In genomic region chr6:148975096-148975495, GRCm38 (mm10) we compare ENCODE assay signal across 28 mouse cellular contexts. TPM values are rescaled to one million over a fixed set of nuclear protein-coding genes. Genes with fewer than 3 reads are reported as not detected.
DNase-seq lines count a peak whose midpoint lies in the region; ATAC-seq and TF ChIP-seq lines count a peak whose summit lies in the region.
"Had no signal": no experiment of that assay in that cellular context is flagged by ENCODE, and none has a peak within 500 bp of the region (broad histone marks: within the 10 kb centered on the region; RNA-seq: fewer than 3 reads in every experiment).

No protein-coding gene starts in this region.

- H3K27me3 ChIP-seq in liver, embryonic 16.5 days (ENCODE audit: control insufficient read depth, insufficient read depth, low read depth, low read length), result no peaks in the 10 kb centered on the region
- no peaks in the 10 kb centered on the region for H3K27me3 ChIP-seq in liver, embryonic 11.5 days (replicated peaks; ENCODE audit: control insufficient read depth, insufficient read depth, low read length)
- no peaks in the 10 kb centered on the region for H3K27me3 ChIP-seq in C2C12 (ENCODE audit: control insufficient read depth, insufficient read depth, insufficient read length)
- H3K27me3 ChIP-seq: CH12.LX; embryonic facial prominence, embryonic 12.5 days; embryonic facial prominence, embryonic 15.5 days; forebrain, embryonic 12.5 days; hindbrain, embryonic 13.5 days; intestine, embryonic 15.5 days; Patski had no signal

- no peak overlapping the region for H3ac ChIP-seq in C2C12 (ENCODE audit: control insufficient read depth, insufficient read length, low read depth)

- H3K79me3 ChIP-seq in C2C12 (ENCODE audit: low read depth), result no peaks in the 10 kb centered on the region

- 71% methylated on average over 3 of the region's 3 CpGs for WGBS in liver, embryonic 16.5 days (ENCODE audit: insufficient replicate concordance)
- 82% methylated on average over 3 of the region's 3 CpGs for WGBS in liver, embryonic 11.5 days

- no peaks in the 10 kb centered on the region for H3K36me3 ChIP-seq in liver, embryonic 16.5 days (ENCODE audit: control insufficient read depth, insufficient read depth)
- H3K36me3 ChIP-seq in liver, embryonic 11.5 days (ENCODE audit: control insufficient read depth, insufficient read depth, low read length), result no peaks in the 10 kb centered on the region
- H3K36me3 ChIP-seq in C2C12 (ENCODE audit: control insufficient read depth, insufficient read depth), result no peaks in the 10 kb centered on the region
- H3K36me3 ChIP-seq: embryonic facial prominence, embryonic 12.5 days; embryonic facial prominence, embryonic 15.5 days; forebrain, embryonic 12.5 days; G1E; heart, embryonic 10.5 days; hindbrain, embryonic 10.5 days; hindbrain, embryonic 13.5 days; intestine, embryonic 15.5 days had no signal

- no peak for TF ChIP-seq CTCF in C2C12 (IDR thresholded peaks at IDR 0.05; ENCODE audit: control insufficient read depth, insufficient read depth, insufficient read length)

- no peak overlapping the region for H3K9ac ChIP-seq in liver, embryonic 16.5 days (ENCODE audit: low read depth, low read length)
- H3K9ac ChIP-seq in liver, embryonic 11.5 days (ENCODE audit: low read depth, low read length), result no peak overlapping the region
- H3K9ac ChIP-seq: embryonic facial prominence, embryonic 12.5 days; embryonic facial prominence, embryonic 15.5 days; forebrain, embryonic 12.5 days; hindbrain, embryonic 13.5 days; intestine, embryonic 15.5 days had no signal

- H3K4me1 ChIP-seq in liver, embryonic 16.5 days (ENCODE audit: control insufficient read depth, low read depth, low read length), result no peaks in the 10 kb centered on the region; the same call in none of the 2 replicates
- H3K4me1 ChIP-seq in liver, embryonic 11.5 days (replicated peaks; ENCODE audit: control insufficient read depth, insufficient read depth, low read length), result peaks cover 9% of the 10 kb centered on the region
- H3K4me1 ChIP-seq: hindbrain, embryonic 13.5 days had no signal

- H3K27ac ChIP-seq in liver, embryonic 16.5 days (ENCODE audit: low read length), result no peak overlapping the region
- no peak overlapping the region for H3K27ac ChIP-seq in liver, embryonic 11.5 days (ENCODE audit: low read depth, low read length)
- H3K27ac ChIP-seq: embryonic facial prominence, embryonic 12.5 days; embryonic facial prominence, embryonic 15.5 days; forebrain, embryonic 12.5 days; gastrocnemius, adult 2 months; heart, adult 2 months; heart, embryonic 10.5 days; hindbrain, embryonic 10.5 days; hindbrain, embryonic 13.5 days; intestine, embryonic 15.5 days had no signal

- DNase-seq in heart, adult 11 months, result peak; percentile 84
- no peak for DNase-seq in heart, adult 18-20 months
- no peak for DNase-seq in liver, embryonic 11.5 days (ENCODE audit: low spot score)
- DNase-seq in 3134 (ENCODE audit: extremely low read depth, insufficient read length, low spot score), result peak; percentile 27
- no peak for DNase-seq in urinary bladder, adult 2 months (ENCODE audit: low spot score)
- DNase-seq: adrenal gland, postnatal 10 days; cerebellum, adult 18-20 months; cerebellum, adult 9-10 months; cerebellum, postnatal 14 days; gastrocnemius, adult 2 months; gastrocnemius, postnatal 14 days; heart, adult 2 months; heart, postnatal 36 days had no signal

- H3K4me3 ChIP-seq in liver, embryonic 16.5 days (ENCODE audit: low read depth, low read length), result no peak overlapping the region
- H3K4me3 ChIP-seq in liver, embryonic 11.5 days (ENCODE audit: low read depth, low read length), result no peak overlapping the region
- H3K4me3 ChIP-seq in C2C12 (ENCODE audit: insufficient read depth, poor library complexity, severe bottlenecking), result no peak overlapping the region
- H3K4me3 ChIP-seq: embryonic facial prominence, embryonic 12.5 days; embryonic facial prominence, embryonic 15.5 days; forebrain, embryonic 12.5 days; gastrocnemius, adult 2 months; heart, adult 2 months; heart, embryonic 10.5 days; hindbrain, embryonic 10.5 days; hindbrain, embryonic 13.5 days; intestine, embryonic 15.5 days had no signal

- ATAC-seq in liver, embryonic 16.5 days (ENCODE audit: low read depth), result peak; percentile 35; the same call in 1 of the 2 replicates
- ATAC-seq in liver, embryonic 11.5 days (replicated peaks; ENCODE audit: low FRiP score), result no peak
- ATAC-seq in megakaryocyte-erythroid progenitor cell, adult 5-6 weeks (replicated peaks; ENCODE audit: low FRiP score, low TSS enrichment, poor library complexity, severe bottlenecking), result no peak
- ATAC-seq: forebrain, embryonic 16.5 days; hindbrain, embryonic 16.5 days; intestine, embryonic 15.5 days; Patski had no signal

- H3K9me3 ChIP-seq in liver, embryonic 16.5 days (replicated peaks; ENCODE audit: control insufficient read depth, low read length), result no peaks in the 10 kb centered on the region
- H3K9me3 ChIP-seq in liver, embryonic 11.5 days (ENCODE audit: control insufficient read depth, low read length), result no peaks in the 10 kb centered on the region
- H3K9me3 ChIP-seq: embryonic facial prominence, embryonic 12.5 days; embryonic facial prominence, embryonic 15.5 days; forebrain, embryonic 12.5 days; G1E; heart, embryonic 10.5 days; hindbrain, embryonic 10.5 days; hindbrain, embryonic 13.5 days; intestine, embryonic 15.5 days had no signal

- H3K4me2 ChIP-seq in liver, embryonic 16.5 days (ENCODE audit: low read depth, low read length), result no peak overlapping the region
- no peak overlapping the region for H3K4me2 ChIP-seq in liver, embryonic 11.5 days
- H3K4me2 ChIP-seq: embryonic facial prominence, embryonic 12.5 days; embryonic facial prominence, embryonic 15.5 days; forebrain, embryonic 12.5 days; hindbrain, embryonic 13.5 days; intestine, embryonic 15.5 days had no signal

- H3K79me2 ChIP-seq in C2C12 (ENCODE audit: control insufficient read depth, insufficient read depth), result no peaks in the 10 kb centered on the region

TF ChIP-seq in C2C12, 6 proteins besides CTCF, POLR2A, EP300 and RAD21:
- peak; percentile 37 for TF ChIP-seq MYOD1 (IDR thresholded peaks at IDR 0.05; ENCODE audit: control insufficient read depth, insufficient read length, low read depth)
- no peak for TF ChIP-seq USF1 (IDR thresholded peaks at IDR 0.05; ENCODE audit: low read depth)

RNA-seq across cellular contexts. Expression of gene Sinhcaf, which starts 28.8 kb away (rescaled TPM):
- total RNA-seq in heart, adult 18-20 months (2021), result 1 to 10 TPM; 3.3 to 4.6 TPM
- 11.8 and 12.7 TPM in 2 replicates for polyA plus RNA-seq in liver, embryonic 16.5 days (2015; fragmentation: Nextera tagmentation; extraction: Ambion mirVana)
- polyA plus RNA-seq in liver, embryonic 11.5 days (2014; fragmentation: Nextera tagmentation; extraction: Ambion mirVana), result 102 and 104 TPM in 2 replicates
- 22.4 TPM for polyA plus RNA-seq in C2C12 (2012; fragmentation: generic; extraction: Trizol)
- 17.8 and 20.9 TPM in 2 replicates for polyA plus RNA-seq in urinary bladder, adult 2 months (2012; rRNA removed)
- total RNA-seq in megakaryocyte-erythroid progenitor cell, adult 5-6 weeks (2014; fragmentation: Nextera tagmentation), result 32.1 and 46.3 TPM in 2 replicates
- total RNA-seq in megakaryocyte-erythroid progenitor cell, adult 5-6 weeks (2017), result 134 and 160 TPM in 2 replicates

Comparison
In these comparisons a context has a peak if more than half of its experiments do, and no peak if none do; other contexts are left out.
1. DNase-seq: peak in heart, adult 11 months (single experiment) and 3134 (single experiment); none in heart, adult 18-20 months (0 of 2), liver, embryonic 11.5 days (single experiment) and urinary bladder, adult 2 months (single experiment).